Mouse (Mus musculus): ENCODE data around the gene Neurl4.

GRCm38 (mm10) chr11:69858113-69858998, 42.5 kb upstream of the Neurl4 start, which contains the start of gene Tnk1:
- TF ChIP-seq CTCF (IDR thresholded peaks at IDR 0.05; ENCODE audit: insufficient read depth, low read depth, low read length) (no peak), POLR2A (IDR thresholded peaks at IDR 0.05; ENCODE audit: insufficient read depth, low read depth, low read length) (no peak)
